Mouse (Mus musculus): ENCODE data around the gene Scamp1.

GRCm38 (mm10) chr13:94330392-94330979 lies 44.8 kb upstream of the Scamp1 start:
- no peak for TF ChIP-seq GATA1 (IDR thresholded peaks at IDR 0.05; ENCODE audit: borderline replicate concordance, low read length)
- no peak for TF ChIP-seq FLI1 (IDR thresholded peaks at IDR 0.05; ENCODE audit: low read length)
